Mouse (Mus musculus): Measurements from ENCODE around the gene Il7r.
"Not testable (repeated sequence)": the region's sequence is repeated elsewhere in the genome, so short reads cannot be mapped to it uniquely, and the experiment has no call there.

The Il7r gene

DNA sequence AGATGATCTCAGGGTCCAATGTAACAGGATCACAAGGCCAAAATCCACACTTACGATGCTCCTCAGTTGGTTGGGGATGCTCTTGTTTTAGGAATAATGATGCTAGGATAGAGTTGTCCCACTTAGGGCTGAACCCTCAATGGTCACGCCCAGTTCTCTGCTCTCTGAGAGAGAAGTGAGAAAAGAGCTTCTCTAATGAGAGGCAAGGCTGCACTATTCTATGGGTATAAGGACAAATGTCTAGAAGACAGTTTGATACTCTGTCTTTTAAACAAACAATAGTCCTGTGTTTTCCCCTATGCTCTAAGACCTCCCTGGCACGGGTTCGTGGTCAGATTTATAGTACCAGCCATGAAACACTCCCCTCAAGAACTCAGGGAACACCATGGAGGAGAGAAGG is at the start of gene Il7r:
Gene Il7r (minus strand): TSS at position 101 of the 400 bp plus-strand sequence.
- no peak for DNase-seq (ENCODE audit: low read depth, low spot score)

DNA sequence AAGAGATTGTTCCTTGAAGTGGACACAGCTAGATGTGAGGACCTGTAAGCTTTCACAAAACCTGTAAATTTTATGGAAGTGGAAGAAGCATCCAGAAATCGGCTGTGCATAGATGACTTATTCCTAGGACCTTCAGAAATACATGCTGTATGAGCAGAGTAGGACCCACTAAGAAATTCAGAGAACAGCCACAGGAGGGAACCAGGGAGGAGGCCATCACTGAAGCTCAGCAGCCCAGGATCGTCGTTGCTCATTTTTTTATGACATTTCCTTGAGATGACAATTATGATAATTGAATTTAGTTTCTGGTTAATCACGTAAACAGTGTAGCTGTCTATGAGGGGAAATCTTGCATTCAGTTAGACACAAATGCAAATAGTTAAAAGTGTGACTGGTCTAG is 47.3 kb upstream of the Il7r start:
- DNase-seq (ENCODE audit: low read depth, low spot score): no peak

DNA sequence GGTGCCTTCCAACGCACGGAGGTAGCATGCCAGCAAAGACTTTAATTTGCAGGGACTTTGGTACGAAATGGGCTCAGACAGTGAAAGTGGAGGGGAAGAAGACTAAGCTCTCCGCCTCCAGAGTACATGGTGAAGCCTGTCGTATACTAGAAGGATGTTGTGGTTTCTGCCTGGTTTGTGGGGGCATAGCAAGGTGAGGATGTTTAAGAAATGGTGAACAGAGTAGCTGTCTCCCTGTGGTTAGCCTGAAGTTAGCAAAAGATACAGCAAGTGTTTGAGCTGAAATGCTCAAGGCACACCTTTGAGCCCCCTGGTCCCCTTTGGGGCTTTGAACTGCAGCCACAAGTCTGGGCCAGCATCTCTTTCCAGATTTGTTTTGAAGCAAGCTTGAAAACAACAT is 44.8 kb upstream of the Il7r start:
- no peak for DNase-seq (ENCODE audit: low read depth, low spot score)

DNA sequence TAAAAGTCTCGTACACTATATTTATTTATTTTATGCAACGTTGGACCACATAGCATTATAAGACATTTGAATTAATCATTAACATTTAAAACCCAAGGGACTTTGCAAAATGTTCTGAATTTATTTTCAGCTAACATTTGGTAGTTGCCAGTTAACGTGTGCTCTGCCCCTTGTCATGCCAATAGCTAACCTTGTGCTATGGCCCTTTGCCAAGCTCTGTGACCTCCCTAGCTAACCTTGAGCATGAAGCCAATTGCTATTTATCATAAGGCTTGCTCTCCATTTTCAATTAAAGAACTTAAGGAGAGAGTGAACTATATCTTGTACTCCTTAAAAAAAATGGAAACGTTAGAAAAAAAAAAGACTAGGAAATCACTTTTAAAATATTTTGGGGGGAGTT is 43.4 kb upstream of the Il7r start:
- DNase-seq (ENCODE audit: low read depth, low spot score): no peak

DNA sequence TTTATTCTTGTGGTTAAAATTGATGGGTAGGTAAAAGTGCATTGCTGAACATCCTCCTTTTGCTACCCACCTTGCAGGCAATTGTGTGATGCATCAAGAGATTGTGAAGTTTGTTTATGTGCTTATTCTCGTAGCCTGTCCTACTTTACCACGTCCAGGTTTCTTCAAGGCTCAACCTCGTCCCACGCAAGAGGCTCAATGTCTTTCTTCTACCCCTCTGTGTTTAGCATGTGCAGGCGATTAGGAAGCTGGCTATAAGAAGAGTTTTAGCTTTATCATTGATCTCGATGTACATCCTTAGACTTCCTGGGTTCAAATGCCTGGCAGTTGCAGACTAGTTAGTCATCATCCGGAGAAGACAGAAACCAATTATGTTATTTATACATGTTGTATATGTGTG is 42.7 kb upstream of the Il7r start:
- DNase-seq (ENCODE audit: low read depth, low spot score): no peak

DNA sequence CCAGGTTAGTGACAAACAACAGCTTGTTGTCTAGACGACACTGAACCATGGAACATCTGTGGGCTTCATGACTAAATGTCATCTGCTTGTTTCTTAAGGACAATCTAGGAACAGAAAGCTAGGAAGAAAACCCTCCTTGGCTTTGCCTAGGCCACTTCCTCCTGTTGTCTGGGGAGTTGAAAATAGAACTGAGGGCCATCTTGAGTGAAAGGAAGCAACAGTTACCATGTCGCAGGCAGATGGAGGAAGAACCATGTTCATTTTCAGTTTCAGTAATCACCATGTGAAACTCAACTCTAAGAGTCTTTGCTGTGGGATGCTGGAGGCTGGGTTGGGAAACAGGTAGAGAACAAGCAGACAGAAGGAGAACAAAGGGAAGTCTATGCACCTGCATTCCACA is 41.9 kb upstream of the Il7r start:
- no peak for DNase-seq (ENCODE audit: low read depth, low spot score)

DNA sequence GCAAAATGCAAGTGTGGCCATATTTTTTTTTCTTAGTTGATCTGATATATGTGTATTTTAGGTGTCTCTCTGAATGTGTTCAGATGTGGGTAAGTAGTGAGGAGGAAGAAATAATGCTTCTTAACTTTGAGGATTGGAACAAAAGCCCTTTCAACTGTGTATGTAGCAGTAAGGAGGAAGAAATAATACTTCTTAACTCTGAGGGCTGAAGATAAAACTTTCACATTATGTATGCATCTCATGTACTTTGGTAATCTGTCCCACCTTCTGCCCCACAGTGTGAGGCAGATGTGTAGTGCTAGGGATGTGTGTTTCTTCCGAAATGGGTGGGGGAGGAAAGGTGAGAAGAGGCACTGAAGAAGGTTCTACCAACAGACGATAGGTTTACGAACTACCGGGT is 37.3 kb upstream of the Il7r start:
- no peak for DNase-seq (ENCODE audit: low read depth, low spot score)

DNA sequence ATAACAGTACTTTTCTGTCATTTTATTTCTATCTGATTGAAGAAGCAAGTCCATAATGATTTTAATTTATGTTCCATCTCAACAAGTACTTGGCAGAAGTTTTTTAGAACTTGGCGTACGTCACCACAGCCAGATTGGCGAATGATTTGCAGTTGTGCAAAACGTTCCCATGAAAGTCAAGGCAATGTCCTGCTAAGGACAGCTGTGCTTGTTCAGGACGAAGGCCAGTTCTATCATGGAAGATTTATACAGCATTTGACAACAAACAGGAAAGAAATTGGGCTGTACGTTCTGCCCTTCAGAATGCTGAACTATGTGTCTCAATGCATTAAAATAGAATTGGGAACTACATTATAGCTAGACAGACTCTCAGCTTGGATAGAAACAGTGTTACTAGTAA is 35.4 kb upstream of the Il7r start:
- DNase-seq (ENCODE audit: low read depth, low spot score): no peak

DNA sequence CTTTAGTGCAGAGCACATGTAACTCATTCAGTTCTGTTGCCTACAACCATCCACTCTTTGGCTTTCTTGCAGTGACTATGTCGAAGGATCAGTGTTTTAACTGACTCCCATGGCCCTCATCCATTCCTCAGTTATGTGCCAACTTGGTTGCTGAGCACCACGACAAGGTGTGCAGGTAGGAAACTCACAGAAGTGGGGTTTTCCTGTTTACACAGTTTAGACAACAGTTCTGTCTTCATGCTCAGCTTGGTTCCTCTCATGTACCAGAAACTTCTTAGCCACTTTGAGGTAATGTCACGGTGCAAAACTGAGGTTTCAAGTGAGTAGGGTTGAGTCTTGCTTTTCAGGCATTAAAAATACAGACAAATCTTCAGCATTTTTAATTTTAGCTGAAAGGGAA is 34.2 kb upstream of the Il7r start:
- no peak for DNase-seq (ENCODE audit: low read depth, low spot score)

DNA sequence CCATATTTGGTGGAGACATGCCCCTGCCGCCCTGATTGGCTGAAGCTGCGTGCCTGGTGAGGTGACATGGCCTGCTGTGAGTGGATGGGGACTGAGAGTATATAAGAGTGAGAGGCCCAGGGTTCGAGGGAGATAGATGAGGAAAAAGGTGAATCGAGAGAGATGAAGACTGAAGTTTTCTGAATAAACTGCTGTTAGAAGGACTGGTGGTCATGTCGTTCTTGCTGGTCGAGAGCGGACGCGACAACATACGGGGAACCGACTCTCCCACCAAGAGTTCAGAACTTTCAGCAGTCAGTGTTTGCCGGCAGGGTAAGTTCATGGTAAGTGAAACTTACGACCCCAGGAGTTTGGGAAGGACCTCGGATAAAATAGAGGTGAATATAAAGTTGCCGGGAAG is 27.3 kb upstream of the Il7r start:
- DNase-seq (ENCODE audit: low read depth, low spot score): not testable (repeated sequence)

DNA sequence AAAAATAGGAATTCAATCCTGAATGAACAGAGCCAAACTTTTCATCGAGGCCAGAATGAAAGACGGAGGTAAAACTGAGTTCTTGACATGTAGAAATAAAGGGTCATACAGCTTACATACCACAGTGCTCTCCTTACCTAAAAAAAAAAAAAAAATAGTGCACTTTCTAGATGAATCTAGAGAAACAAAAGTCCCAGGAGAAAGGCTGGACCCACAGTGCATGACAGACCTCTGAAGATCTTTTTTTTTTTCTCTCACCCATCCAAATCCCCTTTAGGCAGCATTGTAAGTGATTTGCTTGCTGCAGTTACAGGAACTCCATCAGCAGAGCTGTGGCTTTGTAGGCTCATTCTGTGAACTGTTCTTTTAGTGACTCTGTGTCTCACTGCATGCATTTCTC is 19.0 kb upstream of the Il7r start:
- no peak for DNase-seq (ENCODE audit: low read depth, low spot score)

DNA sequence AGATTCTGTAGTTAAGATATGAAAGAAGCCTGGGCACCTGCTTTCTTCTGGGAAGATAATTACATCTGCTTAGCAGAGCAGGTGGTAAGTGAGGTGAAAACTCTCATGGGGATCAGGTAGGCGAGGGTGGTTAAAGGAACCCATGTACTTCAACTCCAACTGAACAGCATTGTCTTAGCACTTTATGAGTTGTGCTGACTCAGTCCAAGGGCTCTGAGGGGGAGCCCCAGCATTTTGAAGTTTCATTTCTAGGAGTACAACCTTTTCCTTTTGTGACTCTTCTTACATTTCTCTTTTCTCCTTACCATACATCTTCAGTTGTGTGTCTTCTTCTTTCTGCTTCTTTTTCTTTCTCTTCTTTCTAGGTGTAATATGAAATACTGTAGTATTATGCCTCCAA is 5.2 kb upstream of the Il7r start:
- DNase-seq (ENCODE audit: low read depth, low spot score): no peak

DNA sequence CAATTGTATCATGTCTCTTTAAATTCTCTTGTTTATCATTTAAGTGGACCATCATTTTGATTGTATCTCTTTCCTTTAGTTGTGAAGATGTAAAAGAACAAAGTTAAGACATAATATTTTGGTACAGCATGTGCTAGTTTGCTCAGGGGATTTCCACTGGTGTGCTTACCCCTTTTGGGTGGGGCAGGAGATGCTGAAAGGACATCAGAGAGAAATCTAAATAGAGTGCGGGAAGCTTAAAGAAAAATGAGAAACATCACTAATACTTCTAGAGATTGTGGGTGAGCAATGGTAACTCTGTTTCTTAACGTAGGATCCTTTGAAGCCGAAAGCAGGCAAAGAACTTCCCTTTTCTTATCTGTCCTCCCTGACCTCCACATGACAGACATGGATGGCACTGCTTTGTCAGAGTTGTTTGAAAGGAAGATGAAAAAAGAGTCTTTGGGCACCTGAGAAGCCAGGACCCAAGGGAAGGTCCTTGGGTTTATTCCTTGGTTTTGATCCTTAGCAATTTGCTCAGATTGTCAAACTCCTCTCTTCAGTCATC is 3.5 kb upstream of the Il7r start:
- no peak for DNase-seq (ENCODE audit: low read depth, low spot score)

DNA sequence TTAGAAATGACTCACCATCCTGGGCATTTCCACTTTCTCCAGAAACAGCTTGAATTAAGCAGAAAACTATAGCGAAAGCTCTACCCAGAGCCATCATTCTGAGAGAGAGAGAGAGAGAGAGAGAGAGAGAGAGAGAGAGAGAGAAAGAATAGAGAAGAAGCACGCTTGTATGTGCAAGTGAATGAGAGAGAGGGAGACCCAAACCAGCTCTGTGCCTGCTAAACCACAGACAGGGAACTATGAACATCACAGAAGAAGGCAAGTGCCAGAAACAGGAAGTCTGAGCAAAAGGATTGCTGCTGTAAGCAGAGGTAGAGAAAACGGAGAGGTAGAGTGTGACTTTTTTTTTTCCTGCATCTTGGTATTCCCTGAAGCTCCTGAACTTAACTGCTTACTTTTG is 330 bp downstream of the Il7r start:
- DNase-seq (ENCODE audit: low read depth, low spot score): no peak

DNA sequence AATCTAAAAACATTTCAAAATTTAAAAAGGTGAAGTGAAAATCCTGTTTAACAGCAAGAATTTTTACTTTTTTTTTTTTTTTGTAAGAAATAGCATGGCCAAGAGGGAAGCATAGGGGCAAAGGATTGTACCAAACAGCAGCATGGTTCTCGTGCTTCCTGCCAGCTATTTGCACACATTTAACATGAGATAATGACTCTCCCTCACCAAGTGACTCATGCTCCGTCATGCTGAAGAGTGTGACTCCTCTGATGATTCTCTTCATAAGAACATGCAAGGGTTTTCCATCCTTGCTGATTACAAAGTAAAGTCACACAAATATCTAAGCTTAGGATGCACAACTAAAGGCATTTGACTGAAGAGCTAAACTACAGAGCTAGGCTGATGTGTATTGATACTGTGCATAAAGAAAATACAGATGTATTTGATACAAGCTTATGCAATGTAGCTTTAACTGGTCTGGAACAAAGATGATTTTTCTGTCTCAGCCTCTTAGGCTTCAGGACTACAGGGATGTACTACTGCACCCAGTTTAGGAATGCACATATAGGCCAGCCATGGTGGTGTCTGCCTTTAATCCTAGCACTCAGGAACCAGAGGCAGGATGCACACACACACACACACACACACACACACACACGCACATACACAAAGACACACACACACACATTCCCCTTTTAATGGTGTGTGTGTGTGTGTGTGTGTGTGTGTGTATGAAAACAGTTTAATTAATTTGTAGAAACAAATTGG is 1.6 kb downstream of the Il7r start:
- peak; percentile 61 for DNase-seq (ENCODE audit: low read depth, low spot score)

DNA sequence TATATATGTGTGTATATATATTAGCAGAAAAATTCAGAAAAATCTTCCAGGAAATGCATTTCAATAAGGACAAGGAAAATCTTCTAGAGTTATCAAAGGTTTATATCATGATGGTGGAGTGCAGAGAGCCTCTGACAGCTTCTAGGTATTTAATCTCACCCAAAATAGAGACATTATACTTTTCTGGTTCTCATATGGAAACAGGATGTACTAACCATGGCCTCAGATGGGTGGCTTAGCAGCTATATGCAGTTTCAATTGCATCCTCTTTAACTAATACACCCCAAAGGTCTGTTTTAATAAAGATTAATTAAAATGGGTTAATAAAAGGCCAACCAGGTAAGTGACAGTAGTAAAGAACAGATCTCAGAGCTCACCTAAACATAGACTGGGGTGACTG is 3.6 kb downstream of the Il7r start:
- no peak for DNase-seq (ENCODE audit: low read depth, low spot score)

DNA sequence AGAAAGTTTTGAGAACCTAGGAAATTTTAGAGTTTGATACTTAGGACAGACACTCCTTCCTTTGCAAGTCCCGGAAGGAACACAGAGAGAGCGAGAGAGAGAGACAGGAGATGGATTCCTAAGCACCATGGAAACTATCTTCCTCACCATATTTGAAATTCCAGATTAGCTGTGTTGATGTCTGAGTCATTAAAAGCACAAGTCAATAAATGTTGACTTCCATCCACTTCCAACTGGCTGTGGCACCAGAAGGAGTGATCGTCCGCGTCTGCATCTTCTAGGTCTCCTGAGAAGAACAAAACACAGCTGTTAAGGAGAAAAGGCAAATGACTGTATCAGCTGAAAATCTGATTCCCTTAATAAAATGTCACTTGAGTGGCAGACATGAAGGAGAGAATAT is 5.1 kb downstream of the Il7r start:
- DNase-seq (ENCODE audit: low read depth, low spot score): peak; percentile 20

DNA sequence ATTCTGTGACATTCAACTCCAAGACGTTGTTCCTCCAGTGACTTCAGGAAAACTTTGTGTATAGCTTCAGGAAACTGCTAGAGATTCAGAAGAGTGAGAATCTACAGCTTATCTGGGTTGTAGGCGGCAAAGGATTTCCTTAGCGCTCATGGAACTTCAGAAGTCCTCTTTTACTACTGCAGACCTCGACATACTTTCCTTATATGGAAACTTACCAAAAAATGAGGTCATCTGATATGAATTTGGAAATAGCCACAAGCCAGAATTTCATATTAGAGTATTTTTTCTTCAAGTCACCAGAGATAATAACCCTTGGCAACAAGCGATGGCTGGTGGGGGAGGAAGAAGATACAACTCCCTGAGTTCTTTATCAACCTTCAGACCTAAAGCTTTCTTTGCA is 6.0 kb downstream of the Il7r start:
- DNase-seq (ENCODE audit: low read depth, low spot score): peak; percentile 64

DNA sequence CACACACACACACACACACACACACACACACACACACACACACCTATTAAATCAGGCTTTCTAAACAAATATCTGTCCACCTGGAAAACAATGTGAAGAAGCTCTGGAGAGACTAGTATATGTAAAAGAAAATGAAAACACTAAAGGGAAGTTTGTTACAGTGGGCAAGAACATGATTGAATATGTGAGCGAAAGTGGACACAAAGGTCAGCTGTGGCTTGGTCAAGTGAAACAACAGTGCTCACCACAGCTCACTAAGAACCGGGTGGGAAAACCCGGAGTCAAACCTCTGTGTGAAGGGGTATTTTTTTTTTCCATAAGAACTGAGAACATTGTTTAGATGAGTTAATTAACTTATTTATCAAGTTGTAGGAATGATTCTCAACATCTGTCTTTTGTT is 6.9 kb downstream of the Il7r start:
- no peak for DNase-seq (ENCODE audit: low read depth, low spot score)

DNA sequence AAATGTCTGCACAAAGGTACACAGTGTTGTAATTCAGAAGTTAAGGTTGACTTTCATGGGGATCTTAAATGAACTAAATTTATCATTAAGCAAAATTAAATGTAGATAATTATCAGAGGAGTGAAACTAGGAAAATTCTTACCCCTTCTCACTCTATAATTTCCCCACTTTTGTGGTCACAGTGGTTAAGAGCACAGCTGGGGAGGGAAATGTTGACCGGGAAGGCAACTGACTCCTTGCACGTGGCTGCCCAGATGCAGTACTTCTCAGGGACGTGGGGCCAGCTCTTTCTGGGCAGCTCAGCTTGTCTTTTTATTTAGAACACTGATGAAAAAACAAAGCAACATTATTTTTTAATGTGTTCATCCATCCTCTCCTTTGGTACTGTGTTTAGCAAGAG is 37.9 kb downstream of the Il7r start:
- no peak for DNase-seq (ENCODE audit: low read depth, low spot score)

DNA sequence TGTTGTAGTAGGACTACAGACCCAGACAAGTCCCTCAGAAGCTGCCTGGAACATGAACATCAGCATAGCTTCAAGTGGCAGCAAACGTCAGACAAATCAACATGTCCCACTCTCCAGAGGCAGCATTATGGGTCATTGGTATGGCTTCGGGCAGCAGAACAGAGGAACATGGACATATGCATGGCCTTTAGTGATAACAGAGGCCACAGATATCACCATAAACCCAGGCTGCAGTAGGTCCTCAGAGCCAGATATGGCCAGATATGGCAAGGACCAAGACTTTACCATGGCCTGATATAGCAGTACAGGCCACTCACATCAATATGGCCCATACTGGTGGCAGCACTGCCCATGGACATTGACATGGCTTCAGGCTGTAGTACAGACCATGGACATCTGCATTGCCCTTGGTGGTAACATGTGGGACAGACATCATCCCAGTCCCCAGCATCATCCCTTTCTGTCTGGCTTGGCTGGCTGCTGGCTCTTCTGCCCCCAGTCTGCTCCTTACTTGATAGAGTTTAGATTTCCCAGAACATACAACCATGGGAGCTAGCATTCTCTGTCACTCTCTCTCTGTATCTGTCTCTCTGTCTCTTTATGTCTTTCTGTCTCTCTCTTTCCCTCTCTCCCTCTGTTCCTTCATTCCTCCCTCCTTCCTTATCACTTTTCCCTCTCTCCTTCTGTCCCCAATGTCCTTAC is 40.4 kb downstream of the Il7r start:
- no peak for DNase-seq (ENCODE audit: low read depth, low spot score)

DNA sequence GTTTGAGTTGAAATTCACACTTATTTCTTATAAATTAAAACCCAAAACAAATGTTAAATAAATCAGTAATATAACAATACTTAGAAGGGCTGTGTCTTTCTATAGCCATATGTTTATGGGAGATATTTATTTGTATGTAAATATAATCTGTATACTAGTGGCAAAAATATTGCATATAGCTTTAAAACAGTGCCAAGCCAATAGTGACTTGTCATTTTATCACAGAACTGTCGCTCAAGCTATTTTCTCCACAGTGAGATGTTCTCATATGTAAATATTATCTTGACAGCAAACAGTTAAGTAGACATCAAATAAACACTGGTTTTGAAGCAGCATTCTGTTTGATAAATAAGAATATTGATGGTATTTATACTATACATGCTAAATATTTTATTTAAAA is 56.8 kb downstream of the Il7r start:
- no peak for DNase-seq (ENCODE audit: low read depth, low spot score)

DNA sequence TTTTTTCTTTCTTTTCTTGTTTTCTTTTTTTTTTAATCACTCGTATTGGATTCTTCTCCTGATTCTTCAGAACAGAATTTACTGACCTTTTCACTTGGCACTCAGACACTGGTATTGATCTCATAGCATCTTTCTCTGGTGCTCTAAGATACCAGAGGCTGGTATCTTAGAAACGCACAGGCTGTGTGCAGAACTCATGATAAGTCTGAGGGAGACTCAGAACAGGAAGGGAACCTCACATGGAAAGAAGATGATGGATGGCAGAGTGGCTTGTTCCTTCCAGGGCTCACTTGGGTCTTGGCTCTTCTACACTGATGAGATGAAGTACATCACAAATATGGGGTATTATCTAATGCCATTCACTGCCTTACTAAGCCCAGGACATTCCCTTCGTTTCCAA is 57.4 kb downstream of the Il7r start:
- no peak for DNase-seq (ENCODE audit: low read depth, low spot score)

All from 3T3-L1 (cell line).